Mouse (Mus musculus): ENCODE measurements around the gene Efcc1. TPM values are rescaled to one million over a fixed set of nuclear protein-coding genes. Genes with fewer than 3 reads are reported as not detected.

Efcc1 gene
- total RNA-seq, 4 experiments from 2014 or later: 0.53 to 1.2 (median 1.1) TPM

GRCm38 (mm10) chr6:87804036-87804435 is 73.4 kb downstream of the Efcc1 start:
- no peak for DNase-seq (ENCODE audit: low spot score)

DNA sequence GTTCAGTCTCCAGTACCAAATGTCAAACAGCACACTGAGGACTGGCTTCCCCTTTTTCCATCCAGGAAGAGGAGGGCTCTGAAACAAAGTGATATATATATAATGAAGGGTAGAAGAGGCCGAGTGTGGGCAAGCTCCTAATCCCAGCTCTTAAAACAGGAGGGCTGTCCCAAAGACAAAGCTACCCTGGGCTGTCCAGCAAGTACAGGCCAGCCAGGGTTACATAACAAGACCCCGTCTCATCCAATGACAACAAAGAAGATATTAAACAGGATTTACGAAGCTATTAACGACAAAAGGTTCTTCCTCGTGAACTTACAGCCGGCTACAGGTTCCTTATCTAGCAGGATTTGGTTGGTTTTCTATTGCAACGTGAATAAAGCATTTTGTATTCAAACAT is 74.2 kb downstream of the Efcc1 start:
- no peak for DNase-seq (ENCODE audit: low spot score)

GRCm38 (mm10) chr6:87805448-87805847 is 74.8 kb downstream of the Efcc1 start:
- no peak for DNase-seq (ENCODE audit: low spot score)

Other genes with a start within 250 kb of the Efcc1 start
- 1 to 10 TPM; 2.4 to 3.6 (median 2.9) TPM for gene Arhgap25, start 197.6 kb upstream of the Efcc1 start, total RNA-seq (2022)
- under 1 TPM; 0.62 to 0.68 (median 0.66) TPM for gene Prokr1, start 140.1 kb upstream of the Efcc1 start, total RNA-seq (2022)
- 1 to 10 TPM; 2.2 to 3.0 (median 2.7) TPM for gene Aplf, start 58.7 kb upstream of the Efcc1 start, total RNA-seq (2022)
- gene Gp9, start 47.2 kb downstream of the Efcc1 start, total RNA-seq (2022): 1 to 10 TPM in 3 of 4 experiments, under 1 TPM in 1; 0.81 to 3.6 (median 1.6) TPM
- 10 to 100 TPM in 1 of 4 experiments, 1 to 10 TPM in 3; 7.9 to 13.3 (median 9.0) TPM for gene Rab43, start 81.3 kb downstream of the Efcc1 start, total RNA-seq (2022)
- gene Gm45140, start 104.9 kb downstream of the Efcc1 start, total RNA-seq (2022): 1 to 10 TPM in 1 of 4 experiments, under 1 TPM in 1, not detected in 2; 0.24 to 1.9 TPM
- gene Isy1, start 107.9 kb downstream of the Efcc1 start, total RNA-seq (2022): 10 to 100 TPM; 18.4 to 28.1 (median 20.6) TPM
- 100 to 1,000 TPM; 315 to 376 (median 329) TPM for gene Cnbp, start 120.2 kb downstream of the Efcc1 start, total RNA-seq (2022)
- gene Copg1, start 156.9 kb downstream of the Efcc1 start, total RNA-seq (2022): 10 to 100 TPM; 38.3 to 41.1 (median 40.0) TPM
- gene Hmces, start 183.1 kb downstream of the Efcc1 start, total RNA-seq (2022): 1 to 10 TPM; 7.8 to 9.4 (median 9.1) TPM

Measured in heart, adult 8-10 months (tissue).